In the genomic region with DNA sequence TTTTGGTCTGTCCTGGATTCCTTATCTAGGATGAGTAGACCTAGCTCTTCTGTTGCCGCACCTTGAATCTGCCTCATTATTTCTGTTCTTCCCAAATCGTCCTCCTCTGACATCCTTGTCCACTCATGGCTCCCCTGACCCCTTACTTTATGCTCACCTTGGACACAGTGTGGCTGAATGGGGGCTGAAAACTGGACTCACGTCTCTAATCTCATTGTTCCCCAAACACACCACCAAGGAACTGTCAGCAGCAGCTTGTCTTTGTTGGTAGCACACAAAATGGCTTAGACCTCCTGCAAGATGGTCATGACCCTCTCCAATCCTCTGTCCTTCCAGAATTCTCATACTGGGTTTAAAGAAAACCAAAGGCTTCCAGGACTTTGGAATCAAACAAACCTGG, we compare ENCODE assay signal across 9 mouse cellular contexts. TPM values are rescaled to one million over a fixed set of nuclear protein-coding genes. Genes with fewer than 3 reads are reported as not detected.
DNase-seq lines count a peak whose midpoint lies in the region; ATAC-seq and TF ChIP-seq lines count a peak whose summit lies in the region.
"Had no signal": no experiment of that assay in that cellular context is flagged by ENCODE, and none has a peak within 500 bp of the region (broad histone marks: within the 10 kb centered on the region; RNA-seq: fewer than 3 reads in every experiment).

No protein-coding gene starts in this region.

- no peak for TF ChIP-seq CTCF in layer of hippocampus, adult 2 months (conservative IDR thresholded peaks at IDR 0.05)

- H3K4me2 ChIP-seq in forebrain, embryonic 15.5 days (replicated peaks): no peak overlapping the region
- no peak overlapping the region for H3K4me2 ChIP-seq in limb, embryonic 13.5 days (replicated peaks)
- no peak overlapping the region for H3K4me2 ChIP-seq in neural tube, embryonic 15.5 days

- H3K4me3 ChIP-seq in layer of hippocampus, adult 2 months: no peak overlapping the region
- no peak overlapping the region for H3K4me3 ChIP-seq in forebrain, embryonic 15.5 days
- H3K4me3 ChIP-seq in limb, embryonic 13.5 days: no peak overlapping the region
- no peak overlapping the region for H3K4me3 ChIP-seq in neural tube, embryonic 15.5 days (replicated peaks)

- H3K9ac ChIP-seq in forebrain, embryonic 15.5 days (replicated peaks): no peak overlapping the region
- H3K9ac ChIP-seq in limb, embryonic 13.5 days: no peak overlapping the region
- H3K9ac ChIP-seq in neural tube, embryonic 15.5 days (replicated peaks): no peak overlapping the region

- peak overlapping the region; percentile 100 for H3K27ac ChIP-seq in layer of hippocampus, adult 2 months
- H3K27ac ChIP-seq in forebrain, embryonic 15.5 days (replicated peaks): peak overlapping the region; percentile 94
- H3K27ac ChIP-seq in limb, embryonic 13.5 days: peak overlapping the region; percentile 97
- H3K27ac ChIP-seq in neural tube, embryonic 15.5 days (replicated peaks): peak overlapping the region; percentile 90

- no peaks in the 10 kb centered on the region for H3K36me3 ChIP-seq in forebrain, embryonic 15.5 days
- H3K36me3 ChIP-seq in limb, embryonic 13.5 days: no peaks in the 10 kb centered on the region
- no peaks in the 10 kb centered on the region for H3K36me3 ChIP-seq in neural tube, embryonic 15.5 days

- peaks cover 25% of the 10 kb centered on the region for H3K4me1 ChIP-seq in forebrain, embryonic 15.5 days
- peaks cover 27% of the 10 kb centered on the region for H3K4me1 ChIP-seq in limb, embryonic 13.5 days
- H3K4me1 ChIP-seq in neural tube, embryonic 15.5 days: peaks cover 31% of the 10 kb centered on the region

- no peaks in the 10 kb centered on the region for H3K27me3 ChIP-seq in forebrain, embryonic 15.5 days
- no peaks in the 10 kb centered on the region for H3K27me3 ChIP-seq in limb, embryonic 13.5 days
- no peaks in the 10 kb centered on the region for H3K27me3 ChIP-seq in neural tube, embryonic 15.5 days (replicated peaks)

- ATAC-seq in forebrain, embryonic 15.5 days (replicated peaks): no peak
- ATAC-seq in limb, embryonic 13.5 days (ENCODE audit: low FRiP score, low read depth): no peak
- no peak for ATAC-seq in neural tube, embryonic 15.5 days (ENCODE audit: low FRiP score)

- H3K9me3 ChIP-seq in forebrain, embryonic 15.5 days: no peaks in the 10 kb centered on the region
- H3K9me3 ChIP-seq in limb, embryonic 13.5 days: no peaks in the 10 kb centered on the region
- H3K9me3 ChIP-seq in neural tube, embryonic 15.5 days (replicated peaks): no peaks in the 10 kb centered on the region
- H3K9me3 ChIP-seq: G1E had no signal

- DNase-seq in layer of hippocampus, adult 2 months (ENCODE audit: low spot score in 2 of 2): no peak
- no peak for DNase-seq in layer of hippocampus, postnatal 14 days (ENCODE audit: low spot score in 2 of 2)
- DNase-seq in right cerebral cortex, postnatal 36 days (ENCODE audit: low spot score in 2 of 2): no peak
- DNase-seq in gastrocnemius, adult 18-20 months (ENCODE audit: low spot score): no peak
- DNase-seq in gastrocnemius, postnatal 14 days: no peak

- intact Hi-C loops in gastrocnemius, postnatal 14 days (cut with DNase I; ENCODE audit: low total_unique reads): no loop called here

- WGBS in forebrain, embryonic 15.5 days: 77% methylated on average over 3 of the region's 3 CpGs
- WGBS in limb, embryonic 13.5 days: 85% methylated on average over 3 of the region's 3 CpGs
- WGBS in neural tube, embryonic 15.5 days: 80% methylated on average over 3 of the region's 3 CpGs

RNA-seq across cellular contexts. Expression of gene Chd4, which starts 7.8 kb away (rescaled TPM):
- 100 to 1,000 TPM; 176 to 185 TPM for total RNA-seq in layer of hippocampus, adult 2 months (2021)
- 100 to 1,000 TPM; 173 to 193 TPM for total RNA-seq in layer of hippocampus, postnatal 14 days (2021)
- polyA plus RNA-seq in forebrain, embryonic 15.5 days (2015; fragmentation: Nextera tagmentation; extraction: Ambion mirVana): 98.9 and 112 TPM in 2 replicates
- polyA plus RNA-seq in limb, embryonic 13.5 days (2015; fragmentation: Nextera tagmentation; extraction: Ambion mirVana): 86.8 and 93.4 TPM in 2 replicates
- polyA plus RNA-seq in neural tube, embryonic 15.5 days (2015; fragmentation: Nextera tagmentation; extraction: Ambion mirVana): 87.5 and 93.9 TPM in 2 replicates
- 10 to 100 TPM; 64.1 to 70.6 TPM for total RNA-seq in gastrocnemius, adult 18-20 months (2021)
- total RNA-seq in gastrocnemius, postnatal 14 days (2021): 10 to 100 TPM; 75.1 to 84.3 TPM

RNA-seq across cellular contexts. Expression of gene Lpar5, which starts 20.2 kb away (rescaled TPM):
- 1 to 10 TPM in 1 of 2 experiments, under 1 TPM in 1; 0.61 to 1.1 TPM for total RNA-seq in layer of hippocampus, adult 2 months (2021)
- total RNA-seq in layer of hippocampus, postnatal 14 days (2021): 1 to 10 TPM in 1 of 2 experiments, under 1 TPM in 1; 0.94 to 1.6 TPM
- 0.50 and 0.71 TPM in 2 replicates for polyA plus RNA-seq in forebrain, embryonic 15.5 days (2015; fragmentation: Nextera tagmentation; extraction: Ambion mirVana)
- 0.45 and 0.80 TPM in 2 replicates for polyA plus RNA-seq in limb, embryonic 13.5 days (2015; fragmentation: Nextera tagmentation; extraction: Ambion mirVana)
- 1.0 and 1.2 TPM in 2 replicates for polyA plus RNA-seq in neural tube, embryonic 15.5 days (2015; fragmentation: Nextera tagmentation; extraction: Ambion mirVana)
- total RNA-seq in gastrocnemius, adult 18-20 months (2021): not detected
- total RNA-seq in gastrocnemius, postnatal 14 days (2021): under 1 TPM in 1 of 2 experiments, not detected in 1; 0.24 TPM

RNA-seq across cellular contexts. Expression of gene Acrbp, which starts 38.4 kb away (rescaled TPM):
- total RNA-seq in layer of hippocampus, adult 2 months (2021): 10 to 100 TPM; 15.9 to 19.2 TPM
- total RNA-seq in layer of hippocampus, postnatal 14 days (2021): 1 to 10 TPM; 6.2 to 8.1 TPM
- 21.9 and 26.2 TPM in 2 replicates for polyA plus RNA-seq in forebrain, embryonic 15.5 days (2015; fragmentation: Nextera tagmentation; extraction: Ambion mirVana)
- polyA plus RNA-seq in limb, embryonic 13.5 days (2015; fragmentation: Nextera tagmentation; extraction: Ambion mirVana): 16.5 and 19.2 TPM in 2 replicates
- 17.3 and 21.5 TPM in 2 replicates for polyA plus RNA-seq in neural tube, embryonic 15.5 days (2015; fragmentation: Nextera tagmentation; extraction: Ambion mirVana)
- 1 to 10 TPM; 2.0 to 2.4 TPM for total RNA-seq in gastrocnemius, adult 18-20 months (2021)
- 1 to 10 TPM; 1.4 to 2.5 TPM for total RNA-seq in gastrocnemius, postnatal 14 days (2021)

RNA-seq across cellular contexts. Expression of gene Nop2, which starts 43.8 kb away (rescaled TPM):
- 10 to 100 TPM; 30.8 to 31.7 TPM for total RNA-seq in layer of hippocampus, adult 2 months (2021)
- 10 to 100 TPM; 29.2 to 30.5 TPM for total RNA-seq in layer of hippocampus, postnatal 14 days (2021)
- 51.1 and 51.8 TPM in 2 replicates for polyA plus RNA-seq in forebrain, embryonic 15.5 days (2015; fragmentation: Nextera tagmentation; extraction: Ambion mirVana)
- polyA plus RNA-seq in limb, embryonic 13.5 days (2015; fragmentation: Nextera tagmentation; extraction: Ambion mirVana): 65.6 and 67.1 TPM in 2 replicates
- polyA plus RNA-seq in neural tube, embryonic 15.5 days (2015; fragmentation: Nextera tagmentation; extraction: Ambion mirVana): 47.8 and 58.0 TPM in 2 replicates
- total RNA-seq in gastrocnemius, adult 18-20 months (2021): 10 to 100 TPM; 16.3 to 17.7 TPM
- 10 to 100 TPM; 16.0 to 20.4 TPM for total RNA-seq in gastrocnemius, postnatal 14 days (2021)

RNA-seq across cellular contexts. Expression of gene Ing4, which starts 48.4 kb away (rescaled TPM):
- 10 to 100 TPM; 60.1 to 63.2 TPM for total RNA-seq in layer of hippocampus, adult 2 months (2021)
- 10 to 100 TPM; 62.5 to 62.6 TPM for total RNA-seq in layer of hippocampus, postnatal 14 days (2021)
- polyA plus RNA-seq in forebrain, embryonic 15.5 days (2015; fragmentation: Nextera tagmentation; extraction: Ambion mirVana): 207 and 211 TPM in 2 replicates
- polyA plus RNA-seq in limb, embryonic 13.5 days (2015; fragmentation: Nextera tagmentation; extraction: Ambion mirVana): 183 and 190 TPM in 2 replicates
- 129 and 133 TPM in 2 replicates for polyA plus RNA-seq in neural tube, embryonic 15.5 days (2015; fragmentation: Nextera tagmentation; extraction: Ambion mirVana)
- 10 to 100 TPM; 22.0 to 23.2 TPM for total RNA-seq in gastrocnemius, adult 18-20 months (2021)
- total RNA-seq in gastrocnemius, postnatal 14 days (2021): 10 to 100 TPM; 29.6 TPM
